Mouse (Mus musculus): ENCODE measurements around the gene Col6a6. TPM values are rescaled to one million over a fixed set of nuclear protein-coding genes. Genes with fewer than 3 reads are reported as not detected.

Col6a6 gene
- total and polyA plus RNA-seq, 2 experiments from 2014 or later: 0.23 to 0.31 TPM

DNA sequence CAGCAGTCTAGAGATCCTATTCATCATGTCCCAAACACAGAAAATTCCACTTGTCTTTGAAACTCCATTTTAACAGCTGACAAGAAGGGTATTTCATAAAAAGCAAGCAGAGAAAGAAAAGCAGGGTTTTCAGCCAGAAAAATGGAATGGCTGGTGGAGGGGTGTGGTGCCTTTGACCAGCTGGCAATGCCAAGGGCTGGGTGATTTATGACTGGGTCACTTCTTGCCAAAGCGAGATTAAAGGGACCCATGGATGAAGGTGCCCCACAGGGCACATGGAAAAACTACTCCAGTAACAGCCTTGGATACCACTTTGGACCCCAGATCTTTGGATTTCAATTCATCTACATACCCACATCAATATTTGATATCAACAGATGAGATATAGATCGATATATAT lies 93.3 kb downstream of the Col6a6 start:
- Histone ChIP-seq H3K9me3 (ENCODE audit: low read length) (no peaks in the 10 kb centered on the region), H3K4me1 (ENCODE audit: insufficient read depth, low read length) (0 out of 2 replicates have a peak, but pooled peaks cover 6% of the 10 kb centered on the region), H3K9ac (replicated peaks; ENCODE audit: low read length) (no peak overlapping the region), H3K4me2 (ENCODE audit: low read depth, low read length) (no peak overlapping the region), H3K27me3 (ENCODE audit: insufficient read depth, low read length) (no peaks in the 10 kb centered on the region), H3K4me3 (ENCODE audit: low read length) (no peak overlapping the region), H3K27ac (no peak overlapping the region), H3K36me3 (ENCODE audit: insufficient read depth, low read length) (no peaks in the 10 kb centered on the region)
- TF ChIP-seq CTCF (IDR thresholded peaks at IDR 0.05; ENCODE audit: low read depth): no peak
- ATAC-seq (no peak), DNase-seq (ENCODE audit: low spot score) (peak; percentile 19)
- 66% methylated on average over 2 of the region's 2 CpGs for WGBS

- DNase-seq (ENCODE audit: low spot score) (peak; percentile 9), ATAC-seq (no peak)
- 0 out of 2 replicates have a peak, but pooled peaks cover 6% of the 10 kb centered on the region for H3K4me1 ChIP-seq (ENCODE audit: insufficient read depth, low read length)
- H3K4me3 ChIP-seq (ENCODE audit: low read length): no peak overlapping the region
- no peak overlapping the region for H3K27ac ChIP-seq
- H3K9ac ChIP-seq (replicated peaks; ENCODE audit: low read length): no peak overlapping the region
- no peak overlapping the region for H3K4me2 ChIP-seq (ENCODE audit: low read depth, low read length)
- H3K36me3 ChIP-seq (ENCODE audit: insufficient read depth, low read length): no peaks in the 10 kb centered on the region
- H3K9me3 ChIP-seq (ENCODE audit: low read length): no peaks in the 10 kb centered on the region
- H3K27me3 ChIP-seq (ENCODE audit: insufficient read depth, low read length): no peaks in the 10 kb centered on the region
- 67% methylated on average over 7 of the region's 7 CpGs for WGBS
- TF ChIP-seq CTCF (IDR thresholded peaks at IDR 0.05; ENCODE audit: low read depth): no peak
These were observed 96.0 kb downstream of the Col6a6 start for GRCm38 (mm10) chr9:105731976-105732375.

- Histone ChIP-seq H3K4me1 (ENCODE audit: insufficient read depth, low read length) (no peaks in the 10 kb centered on the region), H3K27ac (no peak overlapping the region), H3K27me3 (ENCODE audit: insufficient read depth, low read length) (no peaks in the 10 kb centered on the region), H3K9ac (replicated peaks; ENCODE audit: low read length) (no peak overlapping the region), H3K9me3 (ENCODE audit: low read length) (no peaks in the 10 kb centered on the region), H3K4me3 (ENCODE audit: low read length) (no peak overlapping the region), H3K4me2 (ENCODE audit: low read depth, low read length) (no peak overlapping the region), H3K36me3 (ENCODE audit: insufficient read depth, low read length) (no peaks in the 10 kb centered on the region)
- ATAC-seq (no peak), DNase-seq (ENCODE audit: low spot score) (no peak)
- WGBS: 71% methylated on average over 4 of the region's 4 CpGs
- TF ChIP-seq CTCF (IDR thresholded peaks at IDR 0.05; ENCODE audit: low read depth): no peak
These were observed 107.5 kb downstream of the Col6a6 start for GRCm38 (mm10) chr9:105720430-105720829.

GRCm38 (mm10) chr9:105719851-105720395 lies 108.0 kb downstream of the Col6a6 start:
- no peaks in the 10 kb centered on the region for H3K27me3 ChIP-seq (ENCODE audit: insufficient read depth, low read length)
- WGBS: 35% methylated on average over 5 of the region's 5 CpGs
- ATAC-seq: no peak

DNA sequence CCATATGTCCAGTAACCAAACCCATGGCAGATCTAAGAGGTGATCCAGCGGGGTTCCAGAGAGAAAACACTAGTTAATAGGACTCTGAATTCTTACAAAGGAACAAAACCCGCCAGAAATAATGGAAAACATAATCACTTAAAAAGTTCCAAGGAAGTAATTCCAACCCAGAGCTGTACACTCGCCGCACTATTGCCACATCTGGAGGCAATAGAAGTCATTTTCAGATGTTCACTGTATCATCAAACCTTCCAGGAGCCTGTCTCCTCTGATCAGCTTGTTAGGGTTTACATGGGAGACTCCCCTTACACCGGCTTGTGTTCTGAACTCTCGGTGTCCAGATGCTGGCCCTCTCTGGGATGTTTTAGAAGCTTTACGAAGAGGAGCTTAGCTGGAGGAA lies 108.6 kb downstream of the Col6a6 start:
- ATAC-seq (no peak), DNase-seq (ENCODE audit: low spot score) (no peak)
- H3K9me3 ChIP-seq (ENCODE audit: low read length): no peaks in the 10 kb centered on the region
- H3K4me2 ChIP-seq (ENCODE audit: low read depth, low read length): no peak overlapping the region
- no peaks in the 10 kb centered on the region for H3K27me3 ChIP-seq (ENCODE audit: insufficient read depth, low read length)
- 77% methylated on average over 7 of the region's 7 CpGs for WGBS
- H3K9ac ChIP-seq (replicated peaks; ENCODE audit: low read length): no peak overlapping the region
- no peak overlapping the region for H3K4me3 ChIP-seq (ENCODE audit: low read length)
- H3K36me3 ChIP-seq (ENCODE audit: insufficient read depth, low read length): no peaks in the 10 kb centered on the region
- H3K4me1 ChIP-seq (ENCODE audit: insufficient read depth, low read length): no peaks in the 10 kb centered on the region
- no peak overlapping the region for H3K27ac ChIP-seq
- no peak for TF ChIP-seq CTCF (IDR thresholded peaks at IDR 0.05; ENCODE audit: low read depth)

More at GRCm38 (mm10) chr9:105719851-105720395, 108.0 kb downstream of the Col6a6 start:
- Histone ChIP-seq H3K9me3 (ENCODE audit: low read length) (no peaks in the 10 kb centered on the region), H3K27ac (no peak overlapping the region), H3K36me3 (ENCODE audit: insufficient read depth, low read length) (no peaks in the 10 kb centered on the region), H3K4me2 (ENCODE audit: low read depth, low read length) (no peak overlapping the region), H3K4me3 (ENCODE audit: low read length) (no peak overlapping the region), H3K4me1 (ENCODE audit: insufficient read depth, low read length) (no peaks in the 10 kb centered on the region), H3K9ac (replicated peaks; ENCODE audit: low read length) (no peak overlapping the region)
- TF ChIP-seq CTCF (IDR thresholded peaks at IDR 0.05; ENCODE audit: low read depth): no peak
- DNase-seq (ENCODE audit: low spot score): no peak

DNA sequence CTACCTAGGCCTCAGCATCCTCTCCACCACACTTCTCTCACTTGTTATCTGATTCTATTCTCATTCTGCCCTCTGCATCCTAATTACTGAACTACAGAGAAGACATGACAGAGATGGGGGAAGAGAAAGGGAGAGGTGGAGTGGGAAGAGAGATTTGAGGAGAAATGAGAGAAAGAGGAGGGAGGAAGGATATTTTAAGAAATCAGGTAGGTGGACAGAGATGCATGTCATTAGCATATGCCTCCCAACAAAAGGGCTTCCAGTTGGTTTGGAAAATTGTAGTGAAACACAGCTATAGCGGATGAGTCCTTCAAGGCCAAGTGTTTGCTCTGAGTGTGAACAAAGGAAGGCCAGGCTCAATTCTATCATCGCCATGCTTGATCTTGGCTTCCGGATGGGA lies 115.9 kb downstream of the Col6a6 start:
- Histone ChIP-seq H3K9me3 (ENCODE audit: low read length) (no peaks in the 10 kb centered on the region), H3K27ac (no peak overlapping the region), H3K4me2 (ENCODE audit: low read depth, low read length) (no peak overlapping the region), H3K27me3 (ENCODE audit: insufficient read depth, low read length) (no peaks in the 10 kb centered on the region), H3K36me3 (ENCODE audit: insufficient read depth, low read length) (no peaks in the 10 kb centered on the region), H3K4me3 (ENCODE audit: low read length) (no peak overlapping the region), H3K9ac (replicated peaks; ENCODE audit: low read length) (no peak overlapping the region), H3K4me1 (ENCODE audit: insufficient read depth, low read length) (no peaks in the 10 kb centered on the region)
- DNase-seq (ENCODE audit: low spot score) (no peak), ATAC-seq (no peak)
- no peak for TF ChIP-seq CTCF (IDR thresholded peaks at IDR 0.05; ENCODE audit: low read depth)
- 93% methylated on average over 3 of the region's 3 CpGs for WGBS

GRCm38 (mm10) chr9:105705011-105705410 lies 122.9 kb downstream of the Col6a6 start:
- 83% methylated on average over 1 of the region's 1 CpGs for WGBS
- H3K27me3 ChIP-seq (ENCODE audit: insufficient read depth, low read length): no peaks in the 10 kb centered on the region
- no peak overlapping the region for H3K4me2 ChIP-seq (ENCODE audit: low read depth, low read length)
- no peaks in the 10 kb centered on the region for H3K36me3 ChIP-seq (ENCODE audit: insufficient read depth, low read length)
- no peak for TF ChIP-seq CTCF (IDR thresholded peaks at IDR 0.05; ENCODE audit: low read depth)
- H3K9me3 ChIP-seq (ENCODE audit: low read length): no peaks in the 10 kb centered on the region
- no peak overlapping the region for H3K4me3 ChIP-seq (ENCODE audit: low read length)
- no peak overlapping the region for H3K9ac ChIP-seq (replicated peaks; ENCODE audit: low read length)
- DNase-seq (ENCODE audit: low spot score) (no peak), ATAC-seq (no peak)
- H3K4me1 ChIP-seq (ENCODE audit: insufficient read depth, low read length): no peaks in the 10 kb centered on the region
- H3K27ac ChIP-seq: no peak overlapping the region
